Mouse (Mus musculus) CH12.LX (cell line): ENCODE data around the gene Hyal3. TPM values are rescaled to one million over a fixed set of nuclear protein-coding genes. Genes with fewer than 3 reads are reported as not detected.

Source experiments
- DNase-seq: peaks from one replicate; pipeline ENCODE4 v3.0.0-alpha.2; 2013; ENCODE audit errors: extremely low read depth
- H3K27ac ChIP-seq: 2 replicates; pipeline ENCODE4 v1.5.1; 2012; ENCODE audit warnings: low read depth, mild to moderate bottlenecking, control low read depth, moderate library complexity; ENCODE audit not compliant: insufficient read depth
- H3K27me3 ChIP-seq: replicated peaks from 2 replicates; pipeline ENCODE3; 2012; ENCODE audit warnings: inconsistent platforms
- H3K36me3 ChIP-seq, 2 experiments: replicated peaks in 1 of 2; 2 replicates each; pipeline versions ENCODE3 to v1.6.1; 2012; ENCODE audit warnings: inconsistent platforms in 1 of 2, low read length in 1 of 2, mild to moderate bottlenecking in 1 of 2, mixed read lengths in 1 of 2, moderate library complexity in 1 of 2; ENCODE audit not compliant: control insufficient read depth in 1 of 2, insufficient read depth in 1 of 2
- H3K4me1 ChIP-seq, 2 experiments: 2 replicates each; pipeline ENCODE4 v1.6.1; 2012; ENCODE audit warnings: inconsistent platforms in 1 of 2, moderate library complexity in 1 of 2; ENCODE audit not compliant: insufficient read depth in 2 of 2, control insufficient read depth in 1 of 2
- H3K4me2 ChIP-seq: 2 replicates; pipeline ENCODE4 v1.6.1; 2012; ENCODE audit warnings: low read depth, mild to moderate bottlenecking, control low read depth; ENCODE audit not compliant: poor library complexity, insufficient read depth, severe bottlenecking
- H3K4me3 ChIP-seq, 3 experiments: fragments of 150-350 bp in 1 of 3; sonication (generic) in 1 of 3; replicated peaks in 1 of 3; 2 replicates each; pipeline versions ENCODE3 to v1.5.1; 2011 to 2012; ENCODE audit warnings: low read depth in 2 of 3, low read length in 2 of 3, mild to moderate bottlenecking in 2 of 3, moderate library complexity in 2 of 3, control low read depth in 1 of 3, improper control_type of control experiment in 1 of 3, inconsistent platforms in 1 of 3, mixed read lengths in 1 of 3; ENCODE audit not compliant: poor library complexity in 1 of 3
- H3K79me2 ChIP-seq: replicated peaks from 2 replicates; pipeline ENCODE4 v1.6.1; 2012; ENCODE audit warnings: mild to moderate bottlenecking, moderate library complexity; ENCODE audit not compliant: control insufficient read depth, poor library complexity, insufficient read depth, severe bottlenecking; ENCODE audit errors: extremely low read depth
- H3K9ac ChIP-seq: 2 replicates; pipeline ENCODE4 v1.6.1; 2012; ENCODE audit warnings: low read depth, mild to moderate bottlenecking, control low read depth, moderate library complexity; ENCODE audit not compliant: insufficient read depth
- H3K9me3 ChIP-seq: replicated peaks from 2 replicates; pipeline ENCODE3; 2012; ENCODE audit warnings: low read length, inconsistent platforms, mixed read lengths
- BHLHE40 ChIP-seq: IDR thresholded peaks from 2 replicates; pipeline ENCODE4 v1.6.1; 2011; ENCODE audit warnings: mild to moderate bottlenecking, low read depth, low read length, improper control_type of control experiment
- CHD1 ChIP-seq: IDR thresholded peaks from 2 replicates; pipeline ENCODE4 v1.6.1; 2012; ENCODE audit warnings: low read depth, low read length, improper control_type of control experiment, inconsistent platforms
- E2F4 ChIP-seq: IDR thresholded peaks from 2 replicates; pipeline ENCODE4 v1.6.1; 2011; ENCODE audit warnings: low read depth, low read length, improper control_type of control experiment; ENCODE audit not compliant: insufficient replicate concordance
- ELF1 ChIP-seq: IDR thresholded peaks from 2 replicates; pipeline ENCODE4 v1.6.1; 2014; ENCODE audit warnings: low read depth, mild to moderate bottlenecking, inconsistent platforms, low read length, improper control_type of control experiment
- EP300 ChIP-seq: IDR thresholded peaks from 2 replicates; pipeline ENCODE4 v1.6.1; 2011; ENCODE audit warnings: low read length, improper control_type of control experiment
- JUN ChIP-seq: IDR thresholded peaks from 2 replicates; pipeline ENCODE4 v1.6.1; 2011; ENCODE audit warnings: low read depth, mild to moderate bottlenecking, low read length, improper control_type of control experiment, moderate library complexity; ENCODE audit not compliant: insufficient read depth
- MAFK ChIP-seq: IDR thresholded peaks from 2 replicates; pipeline ENCODE4 v1.6.1; 2011; ENCODE audit warnings: low read length, improper control_type of control experiment; ENCODE audit not compliant: insufficient replicate concordance
- MAX ChIP-seq: IDR thresholded peaks from 2 replicates; pipeline ENCODE4 v1.6.1; 2011; ENCODE audit warnings: low read length, improper control_type of control experiment
- MAZ ChIP-seq: IDR thresholded peaks from 2 replicates; pipeline ENCODE4 v1.6.1; 2012; ENCODE audit warnings: low read depth, mild to moderate bottlenecking, inconsistent platforms, low read length, improper control_type of control experiment, moderate library complexity
- MEF2A ChIP-seq: IDR thresholded peaks from 2 replicates; pipeline ENCODE4 v1.6.1; 2014; ENCODE audit warnings: low read depth, mild to moderate bottlenecking, inconsistent platforms, low read length, improper control_type of control experiment, borderline replicate concordance
- NELFE ChIP-seq: IDR thresholded peaks from 2 replicates; pipeline ENCODE4 v1.6.1; 2011; ENCODE audit warnings: low read depth, low read length, improper control_type of control experiment
- NRF1 ChIP-seq: IDR thresholded peaks from 2 replicates; pipeline ENCODE4 v1.6.1; 2014; ENCODE audit warnings: low read depth, mild to moderate bottlenecking, inconsistent platforms, low read length, improper control_type of control experiment, moderate library complexity
- PAX5 ChIP-seq: IDR thresholded peaks from 2 replicates; pipeline ENCODE4 v1.6.1; 2012; ENCODE audit warnings: low read length, inconsistent platforms, mixed read lengths
- POLR2A ChIP-seq: IDR thresholded peaks from 2 replicates; pipeline ENCODE4 v1.6.1; 2011; ENCODE audit warnings: low read depth, mild to moderate bottlenecking, improper control_type of control experiment, low read length
- TBP ChIP-seq: conservative IDR thresholded peaks from 2 replicates; pipeline ENCODE4 v1.6.1; 2011; ENCODE audit warnings: low read depth, low read length, improper control_type of control experiment
- UBTF ChIP-seq: IDR thresholded peaks from 2 replicates; pipeline ENCODE4 v1.6.1; 2012; ENCODE audit warnings: low read depth, mild to moderate bottlenecking, inconsistent platforms, low read length, improper control_type of control experiment, moderate library complexity
- USF2 ChIP-seq: conservative IDR thresholded peaks from 2 replicates; pipeline ENCODE4 v1.6.1; 2011; ENCODE audit warnings: low read depth, low read length, improper control_type of control experiment
- ZC3H11A ChIP-seq: IDR thresholded peaks from 2 replicates; pipeline ENCODE4 v1.6.1; 2012; ENCODE audit warnings: low read depth, mild to moderate bottlenecking, inconsistent platforms, low read length, improper control_type of control experiment
- dilution Hi-C: fragments of 300-500 bp; cut with MboI; formaldehyde crosslinking; loops from 2 replicates; pipeline ENCODE4 v1.14.3; 2020; ENCODE audit warnings: low sequenced_read_pairs; ENCODE audit not compliant: extremely low pct_unique_long_range_greater_than_20kb, extremely low pct_ligation_motif_present
- in situ Hi-C: fragments of 300-500 bp; cut with MboI; formaldehyde crosslinking; loops from 3 replicates; pipeline ENCODE4 v1.14.3; 2019; ENCODE audit warnings: low sequenced_read_pairs, low pct_ligation_motif_present, low pct_unique_long_range_greater_than_20kb, mixed read lengths
- polyA plus RNA-seq: library from polyadenylated mRNA; unstranded; fragments of >175 nt; gene quantifications from 2 replicates; pipeline ENCODE4 v1.2.1, GENCODE M21; 2012; ENCODE audit warnings: low read depth; ENCODE audit not compliant: insufficient read length
- total RNA-seq, 2 experiments: library from RNA; depleted of rRNA; stranded (reverse); fragments of 300-350 nt in 1 of 2; fragments of >200 nt in 1 of 2; gene quantifications; 2 replicates each; pipeline ENCODE4 v1.2.3; 2012 to 2014

Hyal3 gene
- total and polyA plus RNA-seq, 3 experiments, result 0.12 to 0.21 (median 0.13) TPM

DNA sequence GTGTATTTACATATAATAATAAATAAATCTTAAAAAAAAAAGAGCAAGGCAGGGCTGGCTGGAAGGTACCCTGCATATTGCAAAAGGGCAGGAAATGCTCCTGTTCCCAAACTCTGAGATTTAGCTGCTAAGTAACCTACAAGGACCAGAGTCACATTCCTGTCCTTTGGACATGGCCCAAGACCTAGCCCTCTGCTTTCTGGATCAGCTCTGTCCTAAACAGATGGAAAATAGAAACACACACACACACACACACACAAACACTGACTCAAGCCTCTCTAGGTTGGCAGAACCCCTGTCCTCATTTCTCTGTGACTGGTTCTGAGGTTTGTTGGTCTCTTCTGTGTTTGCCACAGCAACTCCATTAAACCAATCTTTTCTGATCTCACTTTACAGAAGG is 40.3 kb downstream of the Hyal3 start:
- no peak overlapping the region for H3K4me3 ChIP-seq
- H3K9me3 ChIP-seq, result no peaks in the 10 kb centered on the region
- no peak overlapping the region for H3K4me2 ChIP-seq
- no peak for TF ChIP-seq USF2
- TF ChIP-seq MEF2A, result no peak
- no peak for TF ChIP-seq MAFK
- TF ChIP-seq NRF1, result no peak
- TF ChIP-seq UBTF, result no peak
- no peak for TF ChIP-seq TBP
- no peak for TF ChIP-seq JUN
- TF ChIP-seq MAX, result no peak
- no peak for TF ChIP-seq CHD1
- no peak for TF ChIP-seq NELFE
- TF ChIP-seq ZC3H11A, result no peak
- no peak for TF ChIP-seq MAZ
- TF ChIP-seq E2F4, result no peak
- no peak for TF ChIP-seq BHLHE40
- TF ChIP-seq POLR2A, result no peak
- TF ChIP-seq EP300, result no peak
- TF ChIP-seq PAX5, result no peak
- TF ChIP-seq, all 38 proteins: peak for 0
- dilution Hi-C loops (no loop called here), in situ Hi-C loops (no loop called here)
- Histone ChIP-seq H3K4me1 (peaks cover 13 to 23% of the 10 kb centered on the region in 2 experiments), H3K36me3 (peaks cover 62 to 90% of the 10 kb centered on the region in 2 experiments), H3K27me3 (no peaks in the 10 kb centered on the region), H3K9ac (no peak overlapping the region), H3K27ac (no peak overlapping the region), H3K79me2 (peaks cover 16% of the 10 kb centered on the region)
- no peak for DNase-seq

DNA sequence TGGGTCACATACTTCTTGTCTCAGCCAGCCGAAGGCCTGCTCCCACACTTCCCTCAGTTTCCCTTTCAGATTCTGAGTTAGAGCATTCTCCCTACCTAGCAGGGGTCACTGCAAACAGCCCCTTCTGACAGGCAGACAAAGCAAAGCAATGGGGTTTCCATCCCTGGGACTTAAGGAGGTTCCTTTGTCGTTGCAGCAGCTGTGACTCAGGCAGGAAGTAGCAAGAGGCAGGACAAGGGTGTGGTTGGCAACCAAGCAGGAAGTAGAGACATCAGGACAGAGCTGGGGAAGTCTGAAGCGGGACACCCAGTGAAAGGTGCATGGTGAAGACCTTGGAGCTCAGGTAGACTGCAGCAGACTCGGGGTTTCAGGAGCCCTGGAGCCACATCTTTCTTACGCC is 43.9 kb downstream of the Hyal3 start:
- Histone ChIP-seq H3K79me2 (peaks cover 46% of the 10 kb centered on the region), H3K27me3 (no peaks in the 10 kb centered on the region), H3K27ac (0 out of 2 replicates have a peak overlapping the region, but pooled peaks have one; percentile 16), H3K36me3 (peaks cover 40 to 82% of the 10 kb centered on the region in 2 experiments), H3K9me3 (no peaks in the 10 kb centered on the region), H3K4me2 (0 out of 2 replicates have a peak overlapping the region, but pooled peaks have one; percentile 6), H3K4me3 (peak overlapping the region in 1 of 3 experiments; percentile 7), H3K4me1 (peaks cover 29 to 55% of the 10 kb centered on the region in 2 experiments), H3K9ac (no peak overlapping the region)
- DNase-seq, result no peak
- dilution Hi-C loops (no loop called here), in situ Hi-C loops (no loop called here)
- peak; percentile 37; the same call in 1 of the 2 replicates for TF ChIP-seq ELF1
- TF ChIP-seq BHLHE40, result no peak
